Mouse (Mus musculus) limb, embryonic 12.5 days (tissue): ENCODE data around the gene Ksr2. TPM values are rescaled to one million over a fixed set of nuclear protein-coding genes. Genes with fewer than 3 reads are reported as not detected.

Experiments
- polyA plus RNA-seq: library from polyadenylated mRNA; unstranded; fragments of >200 nt; fragmentation: Nextera tagmentation; extraction: Ambion mirVana; gene quantifications from 2 replicates; pipeline ENCODE4 v1.2.1, GENCODE M21; 2016

Gene Ksr2
- polyA plus RNA-seq, 1 experiment from 2014 or later = 0.16 TPM

Other genes with a start within 250 kb of the Ksr2 start
- 760 and 770 TPM in 2 replicates for gene Pebp1, start 126.4 kb upstream of the Ksr2 start, polyA plus RNA-seq
- gene Vsig10, start 94.9 kb upstream of the Ksr2 start, polyA plus RNA-seq = 5.2 and 6.4 TPM in 2 replicates
- gene Wsb2, start 56.7 kb upstream of the Ksr2 start, polyA plus RNA-seq = 46.5 and 50.0 TPM in 2 replicates
- gene Rfc5, start 25.0 kb upstream of the Ksr2 start, polyA plus RNA-seq = 105 TPM in 2 replicates